Mouse (Mus musculus): Measurements from ENCODE around the gene Actb. TPM values are rescaled to one million over a fixed set of nuclear protein-coding genes. Genes with fewer than 3 reads are reported as not detected.

Actb gene
- polyA plus RNA-seq, 1 experiment, result 1,228 TPM

DNA sequence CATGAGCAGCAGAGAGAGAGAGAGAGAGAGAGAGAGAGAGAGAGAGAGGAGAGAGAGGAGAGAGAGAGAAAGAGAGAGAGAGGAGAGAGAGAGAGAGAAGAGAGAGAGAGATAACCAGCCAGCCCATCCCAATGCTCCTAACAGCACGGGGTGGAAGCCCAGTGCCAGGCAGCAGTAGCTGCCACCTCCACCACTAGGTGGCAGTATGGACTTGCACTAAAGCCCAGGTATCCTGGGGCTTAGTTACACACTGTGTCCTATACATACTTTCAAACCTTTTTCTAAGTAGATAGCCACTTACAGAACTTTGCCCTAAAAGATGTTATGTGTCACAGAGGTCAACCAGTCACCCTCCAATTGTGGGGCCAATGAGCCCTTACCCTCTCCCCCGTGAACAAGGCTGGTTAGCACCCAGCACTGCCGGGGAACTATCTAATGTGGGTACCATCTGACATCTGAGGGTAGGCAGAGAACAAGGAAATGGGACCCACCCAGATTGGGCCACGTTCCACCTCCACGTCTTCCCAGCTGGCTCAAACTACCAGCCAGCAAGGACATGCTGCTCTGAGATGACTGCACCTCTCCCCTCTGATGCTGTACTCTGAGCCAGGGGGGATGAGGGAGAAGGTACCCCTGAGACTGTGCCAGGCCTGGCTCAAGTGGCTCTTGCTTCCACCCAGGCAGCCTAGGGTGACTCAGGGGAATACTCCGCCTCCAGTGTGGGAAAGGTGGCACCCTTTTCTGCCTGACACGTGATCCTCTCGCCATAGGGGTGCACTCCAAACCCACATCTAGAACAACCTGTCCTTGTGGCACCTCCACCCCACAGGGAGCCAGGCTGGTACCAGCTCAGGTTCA lies 27.0 kb downstream of the Actb start:
- Histone ChIP-seq H3K4me3 (ENCODE audit: insufficient read depth, low read depth, low read length) (no peak overlapping the region), H3K27ac (replicated peaks; ENCODE audit: low read depth, low read length) (no peak overlapping the region)

DNA sequence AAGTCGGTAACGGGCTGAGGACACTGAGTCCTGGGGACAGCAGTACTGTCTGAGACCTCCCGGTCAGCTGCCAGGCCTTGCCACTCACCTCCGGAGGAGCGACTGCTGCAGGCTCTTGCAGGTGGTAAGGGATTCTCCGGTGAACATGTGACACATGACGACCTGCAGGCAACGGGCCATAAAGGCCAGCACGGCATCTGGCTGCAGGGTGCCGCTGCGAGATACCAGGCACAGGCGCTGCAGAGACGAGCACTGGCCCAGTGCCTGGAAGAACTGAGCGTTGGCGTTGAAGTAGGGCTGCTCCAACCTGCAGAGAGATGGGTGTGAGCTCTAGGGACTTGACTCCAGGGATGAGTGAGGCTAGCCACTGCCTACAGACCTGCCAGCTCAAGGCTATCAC lies 28.0 kb downstream of the Actb start:
- Histone ChIP-seq H3K4me1 (ENCODE audit: control insufficient read depth, insufficient read depth, insufficient read length, low read length) (peaks cover 13% of the 10 kb centered on the region), H3K4me3 (ENCODE audit: insufficient read depth, low read depth, low read length) (no peak overlapping the region), H3K27ac (replicated peaks; ENCODE audit: low read depth, low read length) (no peak overlapping the region)

More for the DNA sequence above, 27.0 kb downstream of the Actb start:
- H3K4me1 ChIP-seq (ENCODE audit: control insufficient read depth, insufficient read depth, insufficient read length, low read length), result peaks cover 13% of the 10 kb centered on the region

DNA sequence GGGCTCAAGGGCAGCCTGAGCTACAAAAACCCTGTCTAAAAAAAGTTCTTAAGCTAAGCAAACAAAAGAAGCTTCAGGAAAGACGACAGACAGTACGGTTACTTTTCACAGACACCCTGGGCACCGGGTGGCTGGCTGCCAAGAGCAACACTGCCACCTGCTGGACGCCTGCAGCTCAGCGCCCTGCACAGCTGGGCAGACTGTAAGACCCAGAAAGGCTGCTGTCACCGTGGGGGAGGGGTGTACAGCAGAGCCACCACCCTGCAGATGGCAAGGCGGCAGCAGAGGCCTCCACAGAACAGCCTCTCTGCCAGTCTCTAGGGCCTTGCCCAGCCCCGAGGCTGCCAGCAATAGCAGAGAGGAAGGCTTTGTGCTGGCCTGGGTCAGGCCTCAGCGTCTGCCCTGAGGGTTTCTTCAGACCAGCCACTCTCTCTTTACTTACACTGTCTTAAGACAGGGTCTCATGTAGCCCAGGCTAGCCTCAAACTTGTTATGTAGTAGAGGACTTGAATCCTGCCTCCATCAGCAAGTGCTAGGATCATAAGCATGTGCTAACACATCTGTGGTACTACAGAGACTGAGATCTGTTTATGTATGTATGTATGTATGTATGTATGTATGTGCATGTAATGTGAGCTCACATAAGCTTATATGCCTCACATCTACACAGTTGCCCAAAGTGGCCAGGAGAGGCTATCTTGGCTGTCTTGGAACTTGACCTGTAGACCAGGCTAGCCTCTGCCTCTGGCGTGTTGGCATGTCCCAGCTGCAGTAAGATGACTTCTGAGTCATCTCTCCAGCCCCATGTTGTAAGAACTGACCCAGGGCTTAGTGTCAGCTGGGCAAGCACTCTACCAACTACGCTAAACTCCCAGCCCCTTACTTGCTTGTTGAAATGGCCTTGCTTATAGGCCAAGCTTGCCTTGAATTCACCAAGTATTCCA lies 28.9 kb downstream of the Actb start:
- Histone ChIP-seq H3K4me3 (ENCODE audit: insufficient read depth, low read depth, low read length) (no peak overlapping the region), H3K4me1 (ENCODE audit: control insufficient read depth, insufficient read depth, insufficient read length, low read length) (peaks cover 13% of the 10 kb centered on the region), H3K27ac (replicated peaks; ENCODE audit: low read depth, low read length) (no peak overlapping the region)

DNA sequence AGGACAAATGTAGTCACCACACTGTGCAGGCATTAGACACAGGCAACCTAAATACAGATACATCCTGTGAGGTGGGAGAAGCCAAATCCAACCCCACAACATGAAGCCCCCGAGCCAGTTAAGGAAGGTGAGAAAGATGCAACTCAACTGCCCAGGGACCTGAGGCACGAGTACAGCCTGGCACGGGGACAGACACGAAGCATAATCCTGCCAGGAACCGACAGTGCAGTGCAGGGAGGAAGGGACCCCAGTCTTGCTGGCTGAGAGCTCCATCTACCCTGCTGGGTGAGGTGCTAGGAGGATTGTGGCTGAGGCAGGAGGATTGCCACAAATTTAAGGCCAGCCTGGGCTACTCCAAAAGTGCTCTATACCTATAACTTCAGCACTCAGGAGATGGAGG lies 29.7 kb downstream of the Actb start:
- Histone ChIP-seq H3K4me3 (ENCODE audit: insufficient read depth, low read depth, low read length) (no peak overlapping the region), H3K4me1 (ENCODE audit: control insufficient read depth, insufficient read depth, insufficient read length, low read length) (peaks cover 13% of the 10 kb centered on the region), H3K27ac (replicated peaks; ENCODE audit: low read depth, low read length) (no peak overlapping the region)

DNA sequence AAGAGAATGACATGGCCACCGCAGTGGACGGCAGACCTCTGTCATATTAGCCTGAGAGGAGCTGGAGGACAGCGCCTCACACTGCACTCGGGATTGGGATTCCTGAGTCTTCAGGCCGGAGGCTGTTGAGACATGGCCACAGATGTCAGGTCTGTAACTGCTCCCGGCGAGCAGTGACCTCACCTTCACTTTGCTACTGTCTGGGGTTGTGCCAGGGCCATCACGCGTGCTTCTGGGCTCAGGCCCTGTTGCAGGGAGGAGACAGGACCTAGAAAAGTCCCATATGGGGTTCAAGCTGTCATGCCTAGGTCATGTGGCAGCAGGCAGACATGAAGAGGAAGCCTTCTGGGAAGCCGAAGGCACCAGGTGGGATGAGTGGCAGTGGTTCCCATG lies 31.0 kb downstream of the Actb start:
- H3K4me3 ChIP-seq (ENCODE audit: insufficient read depth, low read depth, low read length), result no peak overlapping the region
- H3K4me1 ChIP-seq (ENCODE audit: control insufficient read depth, insufficient read depth, insufficient read length, low read length), result peaks cover 5% of the 10 kb centered on the region
- no peak overlapping the region for H3K27ac ChIP-seq (replicated peaks; ENCODE audit: low read depth, low read length)

DNA sequence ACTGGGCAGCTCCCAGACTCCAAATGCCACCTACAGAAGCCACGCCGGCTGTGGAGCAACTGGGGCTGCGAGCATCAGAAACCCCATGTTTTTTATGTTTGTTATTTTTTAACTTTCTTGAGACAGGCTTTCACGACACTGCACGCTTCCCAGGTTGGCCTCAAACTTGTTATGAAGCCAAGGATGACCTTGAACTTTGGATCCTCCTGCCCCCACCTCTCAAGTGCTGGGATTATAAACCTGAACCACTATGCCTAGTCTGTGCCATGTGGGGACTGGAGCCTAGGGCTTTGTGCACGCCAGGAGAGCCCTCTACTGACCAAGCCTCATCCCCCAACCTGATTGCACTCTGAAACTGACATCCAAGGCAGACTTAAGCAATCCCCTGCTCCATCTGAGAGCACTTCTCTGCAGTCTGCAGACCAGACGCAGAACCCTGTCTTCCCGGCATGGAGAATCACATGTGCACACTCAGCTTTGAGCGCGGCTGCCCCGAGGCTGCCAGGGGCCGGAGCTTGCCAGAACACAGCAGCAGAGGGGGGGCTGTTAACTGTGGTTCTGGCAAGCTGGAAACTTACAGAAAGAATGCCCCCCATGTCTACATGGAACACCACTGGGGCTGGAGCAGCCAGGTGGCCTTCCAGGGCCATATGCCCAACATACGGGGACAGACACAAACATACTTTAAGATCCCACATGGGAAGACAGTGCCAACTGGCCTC lies 31.6 kb downstream of the Actb start:
- H3K27ac ChIP-seq (replicated peaks; ENCODE audit: low read depth, low read length), result no peak overlapping the region

DNA sequence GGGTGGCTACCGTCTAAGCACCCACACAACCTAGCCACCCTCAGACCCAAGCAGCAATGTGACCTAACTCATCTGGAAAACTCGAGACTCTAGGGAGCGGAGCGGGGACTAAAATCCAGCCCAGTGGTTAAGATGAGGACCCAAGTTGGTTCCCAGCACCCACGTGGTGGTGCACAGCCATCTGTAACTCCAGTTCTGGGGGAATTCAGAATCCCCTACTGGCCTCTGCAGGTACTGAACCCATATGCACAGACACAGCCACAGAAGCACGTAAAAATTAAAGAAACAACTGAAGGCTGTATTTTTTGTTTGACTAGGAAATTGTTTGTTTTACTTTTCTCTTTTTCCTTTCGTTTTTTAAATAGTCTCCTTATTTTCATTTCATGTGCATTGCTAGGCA lies 32.8 kb downstream of the Actb start:
- H3K27ac ChIP-seq (replicated peaks; ENCODE audit: low read depth, low read length), result no peak overlapping the region
- H3K4me1 ChIP-seq (ENCODE audit: control insufficient read depth, insufficient read depth, insufficient read length, low read length), result no peaks in the 10 kb centered on the region
- no peak overlapping the region for H3K4me3 ChIP-seq (ENCODE audit: insufficient read depth, low read depth, low read length)

More for the DNA sequence above, 31.6 kb downstream of the Actb start:
- Histone ChIP-seq H3K4me3 (ENCODE audit: insufficient read depth, low read depth, low read length) (no peak overlapping the region), H3K4me1 (ENCODE audit: control insufficient read depth, insufficient read depth, insufficient read length, low read length) (no peaks in the 10 kb centered on the region)

DNA sequence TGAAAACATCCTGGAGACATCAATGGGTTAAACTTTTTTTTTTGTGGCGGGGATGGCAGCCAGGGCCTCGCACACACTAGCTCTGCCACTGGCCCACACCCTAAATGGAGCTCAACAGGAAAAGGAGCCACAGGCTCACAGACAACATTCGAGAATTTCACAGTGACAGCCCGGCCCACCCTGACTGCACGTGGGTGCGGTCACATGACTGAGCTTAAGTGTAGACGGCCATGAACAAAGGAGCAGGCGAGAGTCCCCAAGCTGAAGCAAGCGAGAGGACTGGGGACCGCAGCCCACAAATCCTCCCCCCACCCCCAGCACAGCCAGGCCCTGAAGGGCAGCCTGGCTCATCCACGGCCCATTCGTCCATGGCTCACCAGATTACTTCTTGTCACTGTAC lies 34.8 kb downstream of the Actb start:
- no peaks in the 10 kb centered on the region for H3K4me1 ChIP-seq (ENCODE audit: control insufficient read depth, insufficient read depth, insufficient read length, low read length)
- no peak overlapping the region for H3K4me3 ChIP-seq (ENCODE audit: insufficient read depth, low read depth, low read length)
- no peak overlapping the region for H3K27ac ChIP-seq (replicated peaks; ENCODE audit: low read depth, low read length)

DNA sequence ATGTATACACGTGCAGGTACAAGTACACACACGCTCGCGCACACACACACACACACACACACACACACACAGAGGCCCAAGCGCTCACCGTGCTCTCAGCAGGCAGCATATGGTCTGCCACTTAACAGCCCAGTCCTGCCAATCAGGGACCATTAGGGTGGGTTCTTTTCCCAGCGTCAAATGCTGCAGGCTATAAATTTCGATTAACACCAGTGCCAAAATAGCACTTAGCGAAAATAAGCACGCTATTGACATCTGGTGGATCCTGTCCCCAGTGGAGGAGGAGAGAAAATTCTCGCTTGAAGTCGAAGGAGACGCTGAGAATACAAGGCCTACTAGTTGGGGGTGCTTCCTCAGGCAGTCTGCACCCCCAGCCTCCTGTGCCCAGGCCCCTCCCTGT lies 37.1 kb downstream of the Actb start:
- H3K4me3 ChIP-seq (ENCODE audit: insufficient read depth, low read depth, low read length), result no peak overlapping the region
- H3K27ac ChIP-seq (replicated peaks; ENCODE audit: low read depth, low read length), result no peak overlapping the region
- no peaks in the 10 kb centered on the region for H3K4me1 ChIP-seq (ENCODE audit: control insufficient read depth, insufficient read depth, insufficient read length, low read length)

DNA sequence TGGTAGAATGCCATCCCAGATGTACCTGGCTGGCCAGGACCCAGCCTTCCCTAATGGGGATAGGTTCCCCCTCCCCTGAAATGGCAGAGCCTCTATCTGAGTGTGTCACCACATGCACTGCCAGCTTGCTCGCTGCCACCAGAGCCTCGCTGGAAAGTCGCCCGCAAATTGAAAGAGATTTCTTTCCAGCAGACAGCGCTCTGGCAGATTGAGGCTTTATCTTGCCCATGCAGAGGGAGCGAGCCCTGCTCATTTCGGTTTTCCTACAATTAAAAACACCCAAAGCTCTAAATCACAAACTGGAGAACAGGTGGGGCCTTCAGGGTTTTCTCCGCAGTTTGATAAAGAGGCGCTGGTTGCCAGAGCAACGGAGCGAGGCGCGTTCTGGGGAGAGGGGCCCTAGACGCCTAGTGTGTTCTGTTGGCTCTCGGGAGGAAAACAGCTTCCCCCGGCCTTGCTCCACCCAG lies 48.8 kb downstream of the Actb start:
- Histone ChIP-seq H3K4me3 (ENCODE audit: insufficient read depth, low read depth, low read length) (no peak overlapping the region), H3K27ac (replicated peaks; ENCODE audit: low read depth, low read length) (no peak overlapping the region), H3K4me1 (ENCODE audit: control insufficient read depth, insufficient read depth, insufficient read length, low read length) (no peaks in the 10 kb centered on the region; the same call in 1 of the 2 replicates)

DNA sequence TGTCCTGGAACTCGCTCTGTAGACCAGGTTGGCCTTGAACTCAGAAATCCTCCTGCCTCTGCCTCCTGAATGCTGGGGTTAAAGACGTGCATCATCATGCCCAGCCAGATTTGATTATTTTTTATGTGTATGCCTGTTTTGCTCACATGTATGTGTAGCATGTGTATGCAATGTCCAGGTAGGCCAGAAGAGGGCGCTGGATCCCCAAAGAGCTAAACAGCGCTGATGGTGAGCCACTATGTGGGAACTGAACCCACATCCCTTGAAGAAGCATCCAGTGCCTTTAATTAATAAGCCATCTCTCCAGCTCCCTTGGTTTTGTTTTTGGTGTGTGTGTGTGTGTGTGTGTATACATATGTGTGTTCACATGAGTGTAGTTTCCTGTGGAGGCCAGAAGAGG lies 50.1 kb downstream of the Actb start:
- Histone ChIP-seq H3K4me3 (ENCODE audit: insufficient read depth, low read depth, low read length) (no peak overlapping the region), H3K4me1 (ENCODE audit: control insufficient read depth, insufficient read depth, insufficient read length, low read length) (no peaks in the 10 kb centered on the region; the same call in 1 of the 2 replicates), H3K27ac (replicated peaks; ENCODE audit: low read depth, low read length) (no peak overlapping the region)

DNA sequence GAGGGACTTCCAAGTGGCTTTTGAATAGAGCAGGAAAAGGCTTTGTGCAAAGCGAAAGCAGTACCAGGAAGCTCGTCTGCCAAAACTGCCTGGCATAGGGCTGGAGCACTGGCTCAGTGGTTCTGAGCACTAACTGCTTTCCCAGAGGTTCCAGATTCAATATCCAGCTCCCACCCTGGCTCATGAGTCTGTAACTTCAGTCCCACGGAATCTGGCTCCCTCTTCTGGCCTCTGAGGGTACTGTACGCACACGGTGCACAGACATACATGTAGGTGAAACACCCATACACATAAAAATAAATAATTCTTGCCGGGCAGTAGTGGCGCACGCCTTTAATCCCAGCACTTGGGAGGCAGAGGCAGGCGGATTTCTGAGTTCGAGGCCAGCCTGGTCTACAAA lies 51.7 kb downstream of the Actb start:
- no peaks in the 10 kb centered on the region; the same call in 1 of the 2 replicates for H3K4me1 ChIP-seq (ENCODE audit: control insufficient read depth, insufficient read depth, insufficient read length, low read length)

DNA sequence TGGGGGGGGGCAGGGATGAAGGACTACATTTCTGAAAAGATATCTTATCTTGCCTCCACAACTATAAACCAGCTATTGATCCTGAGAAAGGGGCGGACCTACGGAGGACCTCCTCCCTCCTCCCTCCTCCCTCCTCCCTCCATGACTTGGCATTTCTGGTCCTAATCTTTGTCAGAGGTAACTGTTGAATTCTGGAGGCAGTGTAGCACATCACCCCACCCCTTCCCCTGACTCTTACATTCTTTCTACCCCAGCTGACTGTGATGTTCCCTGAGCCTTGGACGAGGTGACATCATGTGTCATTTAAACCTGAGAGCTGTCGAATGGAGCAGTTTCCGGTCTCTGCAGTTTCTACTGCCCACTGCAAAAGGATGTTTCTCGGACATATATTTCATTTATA lies 53.0 kb downstream of the Actb start:
- H3K27ac ChIP-seq (replicated peaks; ENCODE audit: low read depth, low read length), result no peak overlapping the region
- H3K4me3 ChIP-seq (ENCODE audit: insufficient read depth, low read depth, low read length), result no peak overlapping the region
- H3K4me1 ChIP-seq (ENCODE audit: control insufficient read depth, insufficient read depth, insufficient read length, low read length), result no peaks in the 10 kb centered on the region; the same call in 1 of the 2 replicates

More for the DNA sequence above, 51.7 kb downstream of the Actb start:
- no peak overlapping the region for H3K27ac ChIP-seq (replicated peaks; ENCODE audit: low read depth, low read length)
- H3K4me3 ChIP-seq (ENCODE audit: insufficient read depth, low read depth, low read length), result no peak overlapping the region
